Mouse (Mus musculus): ENCODE measurements around the gene Spint1.

Spint1 gene

DNA sequence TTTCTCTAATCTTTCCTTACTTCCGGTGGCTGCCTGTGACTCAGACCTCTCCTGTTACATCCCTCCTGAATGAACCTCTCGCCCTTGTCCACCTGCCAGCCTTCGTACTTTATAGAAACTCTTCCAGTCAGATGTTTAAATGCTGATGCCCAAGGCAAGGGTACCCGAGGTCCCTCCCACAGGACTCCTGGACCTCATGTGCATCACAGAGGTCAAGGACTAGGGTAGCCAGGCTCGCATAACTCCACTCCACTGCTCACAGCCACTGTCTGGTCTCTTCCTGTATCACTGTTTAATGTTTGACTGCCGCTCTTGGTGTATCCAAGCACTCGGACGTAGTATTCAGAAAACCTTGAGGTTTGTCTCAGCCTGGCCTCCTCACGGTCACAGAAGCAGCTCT, 5.4 kb downstream of the Spint1 start:
- DNase-seq (ENCODE audit: low spot score in 2 of 2), result no peak

DNA sequence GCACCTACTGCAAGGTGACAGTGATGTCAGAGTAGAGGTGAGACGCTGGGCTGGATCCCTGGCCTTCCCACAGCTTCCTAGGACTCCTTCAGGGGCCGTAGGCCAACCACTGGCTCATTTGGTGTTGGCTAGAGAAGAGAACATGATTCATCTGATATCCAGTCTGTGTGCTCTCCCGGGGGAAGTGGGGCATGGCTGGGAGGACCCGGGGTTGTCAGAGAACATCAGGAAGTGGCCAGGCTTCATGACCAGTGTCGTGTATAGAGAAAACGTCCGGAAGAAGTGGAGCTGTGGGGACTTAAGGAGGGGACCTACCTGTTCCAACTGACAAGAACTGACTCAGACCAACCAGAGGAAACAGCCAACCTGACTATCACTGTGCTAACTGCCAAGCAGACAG, 8.1 kb downstream of the Spint1 start:
- DNase-seq (ENCODE audit: low spot score in 2 of 2), result no peak

DNA sequence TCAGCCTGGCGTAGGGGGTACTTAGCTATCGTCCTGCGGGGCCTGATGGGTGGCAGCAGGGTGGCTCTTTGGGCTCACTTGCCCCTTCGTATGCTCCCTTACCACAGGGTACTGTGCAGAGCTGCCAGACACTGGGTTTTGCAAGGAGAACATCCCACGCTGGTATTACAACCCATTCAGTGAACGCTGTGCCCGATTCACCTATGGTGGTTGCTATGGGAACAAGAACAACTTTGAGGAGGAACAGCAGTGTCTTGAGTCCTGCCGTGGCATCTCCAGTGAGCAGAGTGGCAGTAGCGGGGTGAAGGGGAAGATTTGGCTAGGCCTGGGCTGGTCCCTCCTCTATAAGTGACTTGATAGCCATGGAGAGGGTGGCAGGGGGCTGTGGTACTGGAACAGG, 10.7 kb downstream of the Spint1 start:
- no peak for DNase-seq (ENCODE audit: low spot score in 2 of 2)

- DNase-seq (ENCODE audit: low spot score in 2 of 2), result no peak
Measured at GRCm38 (mm10) chr2:119249592-119250061, 12.5 kb downstream of the Spint1 start.

GRCm38 (mm10) chr2:119250377-119250776, 13.2 kb downstream of the Spint1 start:
- DNase-seq (ENCODE audit: low spot score in 2 of 2), result no peak

DNA sequence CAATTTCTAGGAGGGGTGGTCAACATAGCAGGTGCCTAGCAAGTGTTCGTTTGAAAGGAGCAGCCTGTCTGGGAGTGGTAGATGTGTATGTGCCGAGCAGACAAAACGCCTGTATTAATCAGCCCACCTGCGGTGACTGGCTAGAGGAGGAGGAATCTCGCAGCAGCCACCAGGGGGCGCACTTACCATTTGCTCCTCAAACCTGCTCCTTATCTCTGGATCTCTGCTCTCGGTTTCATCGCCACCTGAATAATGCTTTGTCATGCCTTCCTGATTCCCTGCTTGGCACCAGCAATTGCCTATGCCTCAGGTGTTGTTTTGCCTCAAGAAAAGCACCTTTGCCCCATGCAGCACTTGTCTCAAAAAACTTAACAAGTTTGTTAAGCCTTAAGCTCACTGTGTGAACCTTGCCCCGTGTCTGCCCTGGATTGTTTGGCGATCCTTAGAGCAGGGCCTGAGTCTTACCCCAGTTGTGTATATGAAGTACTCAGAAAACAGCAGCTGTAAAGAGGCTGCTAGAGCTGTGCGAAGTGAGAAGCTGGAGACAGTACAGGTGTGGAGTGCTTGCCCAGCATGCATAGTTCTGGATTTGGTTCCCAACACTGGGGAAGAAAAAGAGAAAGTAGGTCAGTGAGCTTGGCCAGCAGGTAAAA, 13.8 kb downstream of the Spint1 start:
- peak; percentile 66 to 79 for DNase-seq (ENCODE audit: low spot score in 2 of 2)

DNA sequence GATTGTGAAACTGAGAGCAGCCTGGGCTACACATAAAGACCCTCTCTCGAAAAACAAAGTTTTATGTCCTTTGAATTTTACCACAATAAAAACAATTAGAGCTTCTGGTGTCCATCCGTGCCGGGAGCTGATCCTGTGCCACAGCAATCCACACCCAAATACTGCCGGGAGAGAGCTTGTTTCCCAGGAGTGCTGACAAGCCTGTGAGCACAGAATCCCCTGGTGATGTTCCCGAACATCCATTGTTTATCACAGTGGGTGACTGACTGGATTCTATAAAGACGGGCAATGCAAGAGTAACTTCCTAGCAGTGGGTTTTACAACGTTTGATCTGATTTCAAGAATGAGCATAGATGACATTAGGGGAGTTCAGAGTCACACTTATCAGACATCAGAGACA, 17.8 kb downstream of the Spint1 start:
- DNase-seq (ENCODE audit: low spot score in 2 of 2), result no peak

GRCm38 (mm10) chr2:119260518-119260917, 23.4 kb downstream of the Spint1 start:
- no peak for DNase-seq (ENCODE audit: low spot score in 2 of 2)

DNA sequence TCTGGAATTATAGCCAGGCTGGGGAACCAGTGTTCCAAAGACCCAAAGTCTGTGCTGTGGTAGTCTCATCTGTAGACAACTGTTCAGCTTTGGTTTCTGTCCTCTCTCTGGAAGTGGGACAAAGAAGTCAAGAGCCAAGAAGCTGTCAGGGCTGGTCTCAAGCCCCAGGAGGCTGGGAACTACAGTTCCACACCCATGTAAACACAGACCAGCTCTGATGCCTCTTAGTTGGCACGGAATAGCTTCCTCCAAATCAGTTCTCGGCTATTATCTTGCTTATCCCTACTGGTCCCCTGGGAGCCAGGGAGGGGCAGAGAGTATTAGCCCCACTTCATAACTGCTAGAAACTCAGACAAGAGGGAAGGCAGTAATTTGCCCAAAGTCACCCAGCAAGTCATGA, 24.2 kb downstream of the Spint1 start:
- no peak for DNase-seq (ENCODE audit: low spot score in 2 of 2)

GRCm38 (mm10) chr2:119262978-119263377, 25.8 kb downstream of the Spint1 start:
- DNase-seq (ENCODE audit: low spot score in 2 of 2), result no peak

DNA sequence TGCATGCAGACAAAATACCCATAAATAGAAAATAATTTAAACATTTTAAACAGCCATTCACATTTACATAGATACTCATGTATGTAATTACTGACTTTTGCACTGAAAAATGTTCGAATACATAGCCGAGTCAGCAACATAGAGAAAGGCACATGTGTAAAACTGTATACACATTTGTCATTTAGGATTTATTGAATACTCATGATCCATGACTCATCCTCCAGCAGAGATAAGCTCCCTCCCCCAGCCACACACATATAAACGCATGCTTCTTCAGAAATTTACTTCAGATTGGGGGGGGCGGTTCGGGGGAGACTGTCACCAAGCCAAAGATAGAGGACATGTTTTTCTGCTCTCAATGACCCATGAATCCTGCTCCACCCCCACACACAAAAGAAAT, 26.7 kb downstream of the Spint1 start:
- DNase-seq (ENCODE audit: low spot score in 2 of 2), result no peak

DNA sequence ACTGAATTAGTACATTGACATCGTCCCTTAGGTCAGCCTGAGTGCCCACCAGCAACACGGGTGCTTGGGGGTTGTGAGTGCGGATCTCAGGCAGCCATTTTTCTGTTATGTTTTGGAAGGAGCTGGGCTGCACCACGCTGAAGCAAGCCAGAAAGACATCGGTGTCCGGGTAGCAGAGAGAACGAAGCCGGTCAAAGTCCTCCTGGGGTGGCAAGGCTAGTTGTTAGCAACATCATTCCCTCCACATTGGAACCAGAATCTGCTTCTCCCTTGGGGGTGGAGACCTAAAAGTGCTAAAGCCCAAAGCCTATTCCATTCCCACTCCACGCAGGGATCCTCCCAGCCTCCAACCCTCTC, 33.1 kb downstream of the Spint1 start:
- DNase-seq (ENCODE audit: low spot score in 2 of 2), result no peak

DNA sequence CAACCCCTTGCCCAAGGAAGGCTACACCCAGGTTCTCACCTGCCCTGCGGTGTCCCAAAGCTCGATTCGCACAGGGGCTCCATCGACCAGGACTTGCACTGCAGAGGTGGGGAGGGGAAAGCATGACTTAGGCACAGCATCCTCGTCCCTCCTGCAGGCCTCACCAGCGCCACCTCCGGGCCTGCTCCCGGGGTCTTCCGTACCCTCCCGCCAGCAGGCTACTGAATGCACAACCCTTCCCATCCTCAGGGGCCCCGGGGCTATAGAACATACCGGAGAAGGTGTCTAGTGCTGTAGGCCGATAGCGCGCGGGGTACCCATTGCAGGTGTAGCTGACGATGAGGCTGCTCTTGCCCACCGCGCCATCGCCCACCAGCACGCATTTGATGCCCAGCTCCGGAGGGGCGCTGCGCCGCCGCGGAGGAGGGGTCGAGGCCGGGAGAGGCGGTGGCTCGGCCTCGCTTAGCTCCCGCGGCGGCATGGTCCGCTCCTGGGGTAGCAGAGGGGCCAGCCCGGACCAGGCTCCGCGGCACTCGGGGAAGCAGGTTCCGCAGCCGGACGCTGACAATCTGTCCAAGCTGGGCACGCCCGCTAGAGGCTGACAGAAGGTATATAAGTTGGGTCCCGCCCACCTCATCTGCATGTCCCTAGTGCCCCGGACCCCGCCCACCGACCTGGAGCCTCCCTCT, 33.6 kb downstream of the Spint1 start, which contains the start of gene Rhov:
TSS of gene Rhov (minus strand) at position 630 of the 689 bp plus-strand sequence.
- DNase-seq (ENCODE audit: low spot score in 2 of 2), result peak; percentile 40 to 53

DNA sequence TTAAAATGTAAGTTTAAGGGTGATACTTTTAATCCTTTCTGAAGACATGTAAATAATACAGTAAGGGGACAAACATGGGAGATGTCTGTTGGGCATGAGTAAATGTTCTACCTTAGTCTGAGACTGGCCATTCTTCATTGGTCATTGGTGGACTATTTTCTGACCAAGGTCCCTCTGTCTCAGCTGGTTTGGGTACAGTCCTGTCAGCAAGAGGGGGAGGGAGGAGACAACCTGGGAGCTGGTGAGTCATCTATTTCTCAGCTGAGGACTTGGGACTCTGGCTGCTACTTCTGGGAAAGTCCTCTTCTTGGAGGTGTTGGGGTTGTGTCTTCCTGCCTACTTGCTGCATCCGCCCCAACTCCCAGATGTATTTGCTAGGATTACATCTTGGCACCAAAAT, 37.0 kb downstream of the Spint1 start:
- no peak for DNase-seq (ENCODE audit: low spot score in 2 of 2)

- DNase-seq (ENCODE audit: low spot score in 2 of 2), result no peak
Measured at GRCm38 (mm10) chr2:119276926-119277325, 39.8 kb downstream of the Spint1 start.

GRCm38 (mm10) chr2:119277810-119278209, 40.6 kb downstream of the Spint1 start:
- no peak for DNase-seq (ENCODE audit: low spot score in 2 of 2)

DNA sequence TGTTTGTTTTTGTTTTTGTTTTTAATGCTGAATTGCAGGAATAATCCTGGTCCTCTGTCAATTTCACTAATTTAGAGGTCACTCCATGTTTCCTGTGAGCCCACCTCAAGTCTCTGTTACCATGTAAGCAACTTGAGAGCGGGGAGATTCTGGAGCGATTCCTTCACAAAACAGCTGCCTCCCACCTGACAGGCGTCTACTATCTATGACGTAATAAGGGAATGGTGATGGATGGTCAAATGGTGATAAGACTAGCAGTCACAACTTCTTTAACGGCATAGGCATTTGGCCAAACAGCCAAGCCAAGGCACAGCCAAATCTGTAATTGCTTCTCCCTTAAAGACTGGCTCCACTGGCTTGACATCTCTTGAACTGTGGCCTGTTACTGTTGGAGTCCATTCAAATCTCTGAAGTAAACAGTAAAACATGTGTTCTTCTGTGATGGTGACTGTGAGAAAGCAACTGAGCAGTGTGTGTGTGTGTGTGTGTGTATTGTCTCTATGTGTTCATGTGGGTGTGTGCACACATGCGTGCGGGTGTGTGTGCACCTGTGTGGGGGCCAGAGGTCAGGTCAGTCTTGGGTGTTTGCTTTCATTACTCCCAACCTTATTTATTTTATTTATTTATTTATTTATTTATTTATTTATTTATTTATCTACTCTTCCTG, 44.9 kb downstream of the Spint1 start:
- DNase-seq (ENCODE audit: low spot score in 2 of 2), result no peak

DNA sequence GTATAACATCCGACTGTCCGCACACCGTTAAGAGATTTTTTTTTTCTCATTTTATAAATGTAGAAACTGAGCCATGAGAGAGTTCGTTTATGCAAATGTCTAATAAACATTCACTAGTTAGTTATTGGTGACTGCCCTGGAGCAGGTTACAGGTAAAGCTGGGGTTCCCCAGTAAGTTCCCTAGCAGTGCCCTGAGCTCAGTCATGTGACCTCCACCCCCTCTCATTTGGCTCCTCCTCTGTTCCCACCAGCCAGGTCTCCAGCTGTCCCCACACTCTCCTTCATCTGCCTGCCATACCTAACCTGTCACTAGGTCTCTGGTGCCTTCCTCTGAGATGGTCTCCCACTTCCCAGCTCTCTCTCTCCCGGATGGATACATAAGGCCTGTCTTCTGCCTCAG, 50.2 kb downstream of the Spint1 start:
- DNase-seq (ENCODE audit: low spot score in 2 of 2), result no peak

DNA sequence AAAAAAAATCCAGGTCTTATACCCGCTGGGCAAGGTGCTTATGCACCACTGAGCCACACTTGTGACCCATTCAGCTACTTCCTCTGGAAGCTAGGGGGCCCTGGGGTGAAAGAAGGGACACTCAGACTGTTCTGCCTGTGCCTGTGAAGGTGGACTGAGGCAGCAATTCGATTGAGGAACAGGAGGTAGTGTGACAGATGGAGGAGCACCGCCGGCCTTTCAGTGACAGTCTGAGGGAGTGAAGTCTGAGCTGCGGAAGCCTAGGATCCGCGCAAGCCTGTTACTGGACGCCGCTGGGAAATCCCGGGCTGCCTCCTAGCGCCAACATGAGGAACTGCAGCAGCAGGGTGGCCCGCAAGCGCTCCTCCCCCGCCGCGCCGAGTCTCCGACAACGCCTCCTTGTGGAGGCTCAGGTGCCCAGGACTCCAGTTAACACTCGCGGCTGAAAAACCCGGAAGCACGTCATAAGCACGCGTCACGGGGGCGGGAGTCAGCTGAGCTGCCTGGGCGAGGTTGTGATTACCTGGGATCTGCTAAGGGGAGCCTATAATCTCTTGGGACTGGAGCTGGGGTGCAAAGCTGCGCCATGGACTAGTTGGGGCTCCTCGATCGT, 51.2 kb downstream of the Spint1 start, which contains the start of gene Vps18:
TSS of gene Vps18 (plus strand) at position 471 of the 613 bp plus-strand sequence.
- DNase-seq (ENCODE audit: low spot score in 2 of 2), result peak; percentile 93 to 98

- DNase-seq (ENCODE audit: low spot score in 2 of 2), result peak in 1 of 2 experiments; percentile 23
Measured at GRCm38 (mm10) chr2:119289014-119289416, 51.9 kb downstream of the Spint1 start.

DNA sequence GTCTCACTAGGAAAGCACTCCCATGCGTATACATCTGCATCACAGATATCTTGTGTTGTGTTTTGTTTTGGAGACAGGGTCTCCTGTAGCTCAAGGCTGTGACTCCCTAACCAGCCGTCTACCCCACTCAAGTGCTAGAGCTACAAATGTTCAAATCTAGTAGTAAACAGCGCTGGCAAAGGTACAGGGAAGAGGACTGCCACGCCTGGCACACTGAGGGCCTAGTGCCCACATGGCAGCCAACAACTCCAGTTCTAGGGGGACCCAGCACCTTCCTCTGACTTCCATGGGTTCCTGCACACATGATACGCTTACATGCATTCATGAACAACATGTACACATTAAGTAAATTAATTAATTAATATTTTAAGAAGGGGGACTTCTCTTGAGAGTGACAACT, 55.1 kb downstream of the Spint1 start:
- no peak for DNase-seq (ENCODE audit: low spot score in 2 of 2)

GRCm38 (mm10) chr2:119292852-119293251, 55.7 kb downstream of the Spint1 start:
- no peak for DNase-seq (ENCODE audit: low spot score in 2 of 2)
